Mouse (Mus musculus) ES-Bruce4 (cell line): ENCODE measurements at regions not wholly inside any gene's neighbourhood (a gene's known extent, or its start where the extent isn't known, plus 50 kb on each side); places are given as distances from the start of the nearest gene placed in this dataset.
A peak's percentile ranks its signal among the peaks of the same experiment; 100 is the strongest.

Experiments used
- H3K27ac ChIP-seq: 2 replicates; pipeline ENCODE4 v1.5.1; 2012; ENCODE audit warnings: low read length, inconsistent platforms; ENCODE audit not compliant: insufficient read depth
- H3K27me3 ChIP-seq: 2 replicates; pipeline ENCODE4 v1.6.1; 2012; ENCODE audit warnings: mild to moderate bottlenecking, low read length, inconsistent platforms; ENCODE audit not compliant: control insufficient read depth, poor library complexity, insufficient read depth, severe bottlenecking
- H3K36me3 ChIP-seq: 2 replicates; pipeline ENCODE4 v1.6.1; 2012; ENCODE audit warnings: inconsistent platforms, mild to moderate bottlenecking, low read length, moderate library complexity; ENCODE audit not compliant: control insufficient read depth, poor library complexity, insufficient read depth, severe bottlenecking
- H3K4me1 ChIP-seq: one replicate; pipeline ENCODE4 v1.8.1; 2011; ENCODE audit warnings: low read length; ENCODE audit not compliant: control insufficient read depth, insufficient read depth
- H3K4me3 ChIP-seq: 2 replicates; pipeline ENCODE4 v1.5.1; 2011; ENCODE audit warnings: low read depth, mild to moderate bottlenecking, low read length
- H3K9ac ChIP-seq: 2 replicates; pipeline ENCODE4 v1.6.1; 2012; ENCODE audit warnings: low read depth, mild to moderate bottlenecking, inconsistent platforms; ENCODE audit not compliant: poor library complexity, severe bottlenecking
- H3K9me3 ChIP-seq: replicated peaks from 2 replicates; pipeline ENCODE4 v1.6.1; 2012; ENCODE audit warnings: mild to moderate bottlenecking, low read length, inconsistent platforms; ENCODE audit not compliant: control insufficient read depth, poor library complexity, insufficient read depth, severe bottlenecking
- CTCF ChIP-seq: IDR thresholded peaks from one replicate; pipeline ENCODE4 v1.8.1; 2011; ENCODE audit warnings: low read depth, low read length
- EP300 ChIP-seq: IDR thresholded peaks from 2 replicates; pipeline ENCODE4 v1.6.1; 2011; ENCODE audit warnings: low read depth, low read length; ENCODE audit not compliant: insufficient read depth
- POLR2A ChIP-seq: IDR thresholded peaks from one replicate; pipeline ENCODE4 v1.8.1; 2011; ENCODE audit warnings: low read length; ENCODE audit not compliant: insufficient read depth

- no peak overlapping the region for H3K27ac ChIP-seq
- H3K4me1 ChIP-seq: no peaks in the 10 kb centered on the region
- H3K36me3 ChIP-seq: no peaks in the 10 kb centered on the region
- H3K9ac ChIP-seq: no peak overlapping the region
- TF ChIP-seq POLR2A (no peak), CTCF (peak; percentile 60), EP300 (no peak)
- H3K4me3 ChIP-seq: no peak overlapping the region
- H3K9me3 ChIP-seq: no peaks in the 10 kb centered on the region
- no peaks in the 10 kb centered on the region for H3K27me3 ChIP-seq
Observed at GRCm38 (mm10) chr3:124225982-124226381, 94.7 kb upstream of the Tram1l1 start.

- Histone ChIP-seq H3K36me3 (no peaks in the 10 kb centered on the region), H3K4me3 (no peak overlapping the region), H3K27ac (no peak overlapping the region), H3K9ac (no peak overlapping the region), H3K27me3 (no peaks in the 10 kb centered on the region), H3K4me1 (no peaks in the 10 kb centered on the region), H3K9me3 (no peaks in the 10 kb centered on the region)
- no peak for TF ChIP-seq POLR2A
- no peak for TF ChIP-seq EP300
- TF ChIP-seq CTCF: no peak
Observed at GRCm38 (mm10) chr3:124227701-124228100, 93.0 kb upstream of the Tram1l1 start.

GRCm38 (mm10) chr3:124240936-124241733, 79.5 kb upstream of the Tram1l1 start:
- Histone ChIP-seq H3K4me3 (no peak overlapping the region), H3K27ac (no peak overlapping the region), H3K27me3 (no peaks in the 10 kb centered on the region), H3K9ac (no peak overlapping the region), H3K9me3 (no peaks in the 10 kb centered on the region; the same call in 1 of the 2 replicates), H3K4me1 (no peaks in the 10 kb centered on the region), H3K36me3 (no peaks in the 10 kb centered on the region)
- TF ChIP-seq CTCF: no peak
- TF ChIP-seq EP300: no peak
- no peak for TF ChIP-seq POLR2A

GRCm38 (mm10) chr3:124241734-124242006, 79.0 kb upstream of the Tram1l1 start:
- H3K9me3 ChIP-seq: no peaks in the 10 kb centered on the region; the same call in 1 of the 2 replicates
- no peak overlapping the region for H3K4me3 ChIP-seq
- no peak for TF ChIP-seq POLR2A
- TF ChIP-seq CTCF: no peak
- no peak for TF ChIP-seq EP300
- no peaks in the 10 kb centered on the region for H3K27me3 ChIP-seq
- H3K36me3 ChIP-seq: no peaks in the 10 kb centered on the region
- no peak overlapping the region for H3K27ac ChIP-seq
- no peak overlapping the region for H3K9ac ChIP-seq
- H3K4me1 ChIP-seq: no peaks in the 10 kb centered on the region

- Histone ChIP-seq H3K4me1 (no peaks in the 10 kb centered on the region), H3K27ac (no peak overlapping the region), H3K4me3 (no peak overlapping the region), H3K9me3 (no peaks in the 10 kb centered on the region), H3K27me3 (no peaks in the 10 kb centered on the region), H3K9ac (no peak overlapping the region), H3K36me3 (no peaks in the 10 kb centered on the region)
- TF ChIP-seq POLR2A: no peak
- no peak for TF ChIP-seq CTCF
- no peak for TF ChIP-seq EP300
Observed at GRCm38 (mm10) chr3:124262150-124262549, 58.5 kb upstream of the Tram1l1 start.

GRCm38 (mm10) chr3:124266821-124267220, 53.8 kb upstream of the Tram1l1 start:
- TF ChIP-seq EP300 (no peak), POLR2A (no peak), CTCF (no peak)
- H3K36me3 ChIP-seq: no peaks in the 10 kb centered on the region
- H3K27ac ChIP-seq: no peak overlapping the region
- H3K9ac ChIP-seq: no peak overlapping the region
- H3K9me3 ChIP-seq: no peaks in the 10 kb centered on the region
- no peaks in the 10 kb centered on the region for H3K27me3 ChIP-seq
- H3K4me1 ChIP-seq: no peaks in the 10 kb centered on the region
- no peak overlapping the region for H3K4me3 ChIP-seq
